Mouse (Mus musculus) MEL (cell line): ENCODE results near the gene Fam83g. TPM values are rescaled to one million over a fixed set of nuclear protein-coding genes. Genes with fewer than 3 reads are reported as not detected.
A peak's percentile ranks its signal among the peaks of the same experiment; 100 is the strongest.

Experiments
- DNase-seq: peaks from one replicate; pipeline ENCODE4 v3.0.0; 2011; ENCODE audit warnings: low read depth, low spot score
- H3K27ac ChIP-seq: 2 replicates; pipeline ENCODE4 v1.5.1; 2012; ENCODE audit warnings: low read depth, mild to moderate bottlenecking, control low read depth, low read length, moderate library complexity; ENCODE audit not compliant: control insufficient read depth
- H3K27me3 ChIP-seq, 2 experiments: fragments of 150-350 bp in 1 of 2; sonication (generic) in 1 of 2; 2 replicates each; pipeline ENCODE4 v1.6.1; 2012; ENCODE audit warnings: low read length in 2 of 2, mild to moderate bottlenecking in 2 of 2, improper control_type of control experiment in 1 of 2, moderate library complexity in 1 of 2; ENCODE audit not compliant: insufficient read depth in 2 of 2, control insufficient read depth in 1 of 2
- H3K36me3 ChIP-seq, 2 experiments: 2 replicates each; pipeline ENCODE4 v1.6.1; 2012 to 2014; ENCODE audit warnings: low read length in 2 of 2, improper control_type of control experiment in 1 of 2, inconsistent platforms in 1 of 2, mild to moderate bottlenecking in 1 of 2; ENCODE audit not compliant: insufficient read depth in 2 of 2, control insufficient read depth in 1 of 2
- H3K4me1 ChIP-seq, 2 experiments: fragments of 150-350 bp in 1 of 2; sonication (generic) in 1 of 2; 2 replicates each; pipeline ENCODE4 v1.6.1; 2012; ENCODE audit warnings: low read length in 2 of 2, improper control_type of control experiment in 1 of 2, mild to moderate bottlenecking in 1 of 2; ENCODE audit not compliant: insufficient read depth in 2 of 2, control insufficient read depth in 1 of 2
- H3K4me3 ChIP-seq, 2 experiments: fragments of 150-350 bp in 1 of 2; sonication (generic) in 1 of 2; 2 replicates each; pipeline ENCODE4 v1.5.1; 2012; ENCODE audit warnings: low read depth in 2 of 2, low read length in 2 of 2, mild to moderate bottlenecking in 2 of 2, moderate library complexity in 2 of 2, control low read depth in 1 of 2, improper control_type of control experiment in 1 of 2; ENCODE audit not compliant: control insufficient read depth in 1 of 2, insufficient read depth in 1 of 2
- H3K79me2 ChIP-seq: 2 replicates; pipeline ENCODE4 v1.6.1; 2012; ENCODE audit warnings: mild to moderate bottlenecking, low read length, moderate library complexity; ENCODE audit not compliant: control insufficient read depth, poor library complexity, insufficient read depth
- H3K9ac ChIP-seq: 2 replicates; pipeline ENCODE4 v1.6.1; 2012; ENCODE audit warnings: low read depth, mild to moderate bottlenecking, control low read depth, low read length, moderate library complexity; ENCODE audit not compliant: control insufficient read depth, poor library complexity, severe bottlenecking
- H3K9me3 ChIP-seq: fragments of 150-350 bp; sonication (generic); replicated peaks from 2 replicates; pipeline ENCODE4 v1.6.1; 2012; ENCODE audit warnings: mild to moderate bottlenecking, low read length, improper control_type of control experiment, moderate library complexity; ENCODE audit not compliant: insufficient read depth
- BHLHE40 ChIP-seq: IDR thresholded peaks from 2 replicates; pipeline ENCODE4 v1.6.1; 2012; ENCODE audit warnings: low read depth, mild to moderate bottlenecking, inconsistent platforms, low read length, improper control_type of control experiment, borderline replicate concordance
- ETS1 ChIP-seq: IDR thresholded peaks from 2 replicates; pipeline ENCODE4 v1.6.1; 2012; ENCODE audit warnings: low read depth, mild to moderate bottlenecking, inconsistent platforms, low read length, improper control_type of control experiment, moderate library complexity
- GABPA ChIP-seq: IDR thresholded peaks from 2 replicates; pipeline ENCODE4 v1.6.1; 2012; ENCODE audit warnings: low read depth, mild to moderate bottlenecking, inconsistent platforms, low read length, improper control_type of control experiment, moderate library complexity
- GATA1 ChIP-seq: IDR thresholded peaks from 2 replicates; pipeline ENCODE4 v1.6.1; 2011; ENCODE audit warnings: low read depth, low read length, improper control_type of control experiment
- JUND ChIP-seq: IDR thresholded peaks from 2 replicates; pipeline ENCODE4 v1.6.1; 2011; ENCODE audit warnings: low read depth, mild to moderate bottlenecking, improper control_type of control experiment, low read length
- MAX ChIP-seq: IDR thresholded peaks from 2 replicates; pipeline ENCODE4 v1.6.1; 2011; ENCODE audit warnings: low read length, improper control_type of control experiment
- MYB ChIP-seq: IDR thresholded peaks from 2 replicates; pipeline ENCODE4 v1.6.1; 2011; ENCODE audit warnings: mild to moderate bottlenecking, low read depth, low read length, improper control_type of control experiment
- NRF1 ChIP-seq: IDR thresholded peaks from 2 replicates; pipeline ENCODE4 v1.6.1; 2014; ENCODE audit warnings: low read depth, mild to moderate bottlenecking, inconsistent platforms, low read length, improper control_type of control experiment, moderate library complexity; ENCODE audit not compliant: poor library complexity, insufficient read depth, severe bottlenecking
- SIN3A ChIP-seq: IDR thresholded peaks from 2 replicates; pipeline ENCODE4 v1.6.1; 2012; ENCODE audit warnings: low read length, improper control_type of control experiment, inconsistent platforms
- USF2 ChIP-seq, 2 experiments: IDR thresholded peaks; 2 replicates each; pipeline ENCODE4 v1.6.1; 2011 to 2012; ENCODE audit warnings: improper control_type of control experiment in 2 of 2, low read length in 2 of 2, borderline replicate concordance in 1 of 2, inconsistent platforms in 1 of 2, low read depth in 1 of 2, mild to moderate bottlenecking in 1 of 2; ENCODE audit not compliant: insufficient read depth in 1 of 2
- ZMIZ1 ChIP-seq: IDR thresholded peaks from 2 replicates; pipeline ENCODE4 v1.6.1; 2012; ENCODE audit warnings: low read depth, mild to moderate bottlenecking, inconsistent platforms, low read length, improper control_type of control experiment, moderate library complexity
- ZNF384 ChIP-seq: IDR thresholded peaks from 2 replicates; pipeline ENCODE4 v1.6.1; 2012; ENCODE audit warnings: low read depth, mild to moderate bottlenecking, inconsistent platforms, low read length, improper control_type of control experiment
- polyA plus RNA-seq, 2 experiments: library from polyadenylated mRNA; stranded (reverse) in 1 of 2; unstranded in 1 of 2; fragments of >175 nt in 1 of 2; fragments of >200 nt in 1 of 2; gene quantifications; 2 replicates each; pipeline versions ENCODE4 v1.2.1 to v1.2.4; 2012; ENCODE audit warnings: low replicate concordance in 2 of 2, low read depth in 1 of 2; ENCODE audit not compliant: insufficient read length in 2 of 2, insufficient read depth in 1 of 2, missing spikeins in 1 of 2
- total RNA-seq: library from RNA; depleted of rRNA; stranded (reverse); fragments of 300-350 nt; gene quantifications from 2 replicates; pipeline ENCODE4 v1.2.3, GENCODE M21; 2012; rRNA removed

The Fam83g gene
- total and polyA plus RNA-seq, 3 experiments = 5.4 to 9.7 TPM; not detected in 1

GRCm38 (mm10) chr11:61751612-61752011 lies 67.7 kb downstream of the Fam83g start (continued):
- no peak for TF ChIP-seq ETS1
- no peak for TF ChIP-seq ZNF384
- TF ChIP-seq USF2 (IDR thresholded peaks at IDR 0.05; ENCODE audit: borderline replicate concordance in 1 of 2, insufficient read depth in 1 of 2, low read depth in 1 of 2, low read length in 2 of 2) = no peak
- no peak for TF ChIP-seq MYB

- DNase-seq = peak; percentile 56
- TF ChIP-seq GABPA (no peak), SIN3A (no peak), GATA1 (peak; percentile 69), ZMIZ1 (no peak), MYB (no peak), JUND (no peak), BHLHE40 (no peak), NRF1 (no peak), MAX (no peak)
- TF ChIP-seq, all 39 proteins: peak for 1
- no peaks in the 10 kb centered on the region for H3K27me3 ChIP-seq
- no peaks in the 10 kb centered on the region for H3K9me3 ChIP-seq
- no peaks in the 10 kb centered on the region; the same call in 1 of the 2 replicates for H3K79me2 ChIP-seq
- peaks cover 11 to 23% of the 10 kb centered on the region in 2 experiments for H3K4me1 ChIP-seq
- peak overlapping the region; percentile 25 for H3K9ac ChIP-seq
- H3K27ac ChIP-seq = peak overlapping the region; percentile 34; the same call in 1 of the 2 replicates
- H3K4me3 ChIP-seq = peak overlapping the region in 1 of 2 experiments; percentile 23; a peak in 2 of 4 replicates
- H3K36me3 ChIP-seq = peaks cover 2 to 30% of the 10 kb centered on the region in 2 experiments; a peak in 2 of 4 replicates
Observed at GRCm38 (mm10) chr11:61757151-61757550, 73.3 kb downstream of the Fam83g start.

Other genes with a start within 250 kb of the Fam83g start
- gene Rnf112, start 230.0 kb upstream of the Fam83g start, total RNA-seq = not detected in 2 replicates
- gene Rnf112, start 230.0 kb upstream of the Fam83g start, polyA plus RNA-seq = not detected
- not detected in 2 replicates for gene Mfap4, start 198.7 kb upstream of the Fam83g start, total RNA-seq
- not detected for gene Mfap4, start 198.7 kb upstream of the Fam83g start, polyA plus RNA-seq
- gene Mapk7, start 189.7 kb upstream of the Fam83g start, total RNA-seq = 12.6 and 12.7 TPM in 2 replicates
- 10 to 100 TPM in 1 of 2 experiments, not detected in 1; 25.3 TPM for gene Mapk7, start 189.7 kb upstream of the Fam83g start, polyA plus RNA-seq
- gene B9d1, start 178.9 kb upstream of the Fam83g start, total RNA-seq = 27.2 and 29.5 TPM in 2 replicates
- gene B9d1, start 178.9 kb upstream of the Fam83g start, polyA plus RNA-seq = 10 to 100 TPM in 1 of 2 experiments, not detected in 1; 22.5 TPM
- gene Epn2, start 104.4 kb upstream of the Fam83g start, total RNA-seq = 8.6 and 8.8 TPM in 2 replicates
- gene Epn2, start 104.4 kb upstream of the Fam83g start, polyA plus RNA-seq = 10 to 100 TPM in 1 of 2 experiments, not detected in 1; 12.5 TPM
- gene Grap, start 30.8 kb upstream of the Fam83g start, total RNA-seq = 1.8 TPM in 2 replicates
- gene Grap, start 30.8 kb upstream of the Fam83g start, polyA plus RNA-seq = 1 to 10 TPM in 1 of 2 experiments, not detected in 1; 2.3 TPM
- not detected in 2 replicates for gene Slc5a10, start 36.7 kb downstream of the Fam83g start, total RNA-seq
- under 1 TPM in 1 of 2 experiments, not detected in 1; 0.08 TPM for gene Slc5a10, start 36.7 kb downstream of the Fam83g start, polyA plus RNA-seq
- 29.0 and 35.1 TPM in 2 replicates for gene Prpsap2, start 78.0 kb downstream of the Fam83g start, total RNA-seq
- gene Prpsap2, start 78.0 kb downstream of the Fam83g start, polyA plus RNA-seq = 10 to 100 TPM in 1 of 2 experiments, not detected in 1; 30.7 TPM
- gene Ulk2, start 171.0 kb downstream of the Fam83g start, total RNA-seq = 7.2 and 9.4 TPM in 2 replicates
- gene Ulk2, start 171.0 kb downstream of the Fam83g start, polyA plus RNA-seq = 10 to 100 TPM in 1 of 2 experiments, not detected in 1; 10.3 TPM
- gene Akap10, start 246.2 kb downstream of the Fam83g start, total RNA-seq = 20.1 and 21.7 TPM in 2 replicates
- gene Akap10, start 246.2 kb downstream of the Fam83g start, polyA plus RNA-seq = 10 to 100 TPM in 1 of 2 experiments, not detected in 1; 17.7 TPM